Mouse (Mus musculus) liver, embryonic 16.5 days (tissue): ENCODE data around the gene Gm4922. TPM values are rescaled to one million over a fixed set of nuclear protein-coding genes. Genes with fewer than 3 reads are reported as not detected.
A peak's percentile ranks its signal among the peaks of the same experiment; 100 is the strongest.

Experiments used
- ATAC-seq: fragments of 200-750 bp; cut with Nextera tagmentation; 2 replicates; pipeline ENCODE4 v1.8.0; 2017; ENCODE audit warnings: low read depth, mild to moderate bottlenecking, moderate number of reproducible peaks, moderate library complexity
- H3K27ac ChIP-seq: fragments of 300-500 bp; sonication (generic); 2 replicates; pipeline ENCODE4 v1.5.1; 2014; ENCODE audit warnings: mild to moderate bottlenecking, low read length
- H3K27me3 ChIP-seq: fragments of 300-500 bp; sonication (generic); 2 replicates; pipeline ENCODE4 v1.6.1; 2014; ENCODE audit warnings: low read depth, low read length, mixed read lengths; ENCODE audit not compliant: control insufficient read depth, insufficient read depth
- H3K36me3 ChIP-seq: fragments of 300-500 bp; sonication (generic); 2 replicates; pipeline ENCODE4 v1.6.1; 2014; ENCODE audit warnings: mild to moderate bottlenecking; ENCODE audit not compliant: control insufficient read depth, insufficient read depth
- H3K4me1 ChIP-seq: fragments of 300-500 bp; sonication (generic); 2 replicates; pipeline ENCODE4 v1.6.1; 2014; ENCODE audit warnings: low read depth, low read length, mixed read lengths; ENCODE audit not compliant: control insufficient read depth
- H3K4me2 ChIP-seq: fragments of 300-500 bp; sonication (generic); 2 replicates; pipeline ENCODE4 v1.6.1; 2014; ENCODE audit warnings: low read depth, low read length, mixed read lengths
- H3K4me3 ChIP-seq: fragments of 300-500 bp; sonication (generic); 2 replicates; pipeline ENCODE4 v1.5.1; 2014; ENCODE audit warnings: low read depth, mild to moderate bottlenecking, low read length
- H3K9ac ChIP-seq: fragments of 300-500 bp; sonication (generic); 2 replicates; pipeline ENCODE4 v1.6.1; 2014; ENCODE audit warnings: low read depth, low read length
- H3K9me3 ChIP-seq: fragments of 300-500 bp; sonication (generic); replicated peaks from 2 replicates; pipeline ENCODE4 v1.6.1; 2016; ENCODE audit warnings: low read length; ENCODE audit not compliant: control insufficient read depth
- WGBS: fragments of 180-500 bp; shearing (Covaris S2); extraction: QIAGEN DNeasy Blood & Tissue Kit; methylation state at CpG from one replicate; pipeline ENCODE4 v1.1.7; 2014; ENCODE audit not compliant: insufficient replicate concordance; 5-methylcytosine and 5-hydroxymethylcytosine counted together
- polyA plus RNA-seq: library from polyadenylated mRNA; unstranded; fragments of >200 nt; fragmentation: Nextera tagmentation; extraction: Ambion mirVana; gene quantifications from 2 replicates; pipeline ENCODE4 v1.2.1, GENCODE M21; 2015

Gene Gm4922
- polyA plus RNA-seq, 1 experiment from 2014 or later: not detected

- no peaks in the 10 kb centered on the region for H3K4me1 ChIP-seq
- ATAC-seq: no peak
- no peak overlapping the region for H3K4me2 ChIP-seq
- no peaks in the 10 kb centered on the region for H3K36me3 ChIP-seq
- H3K27ac ChIP-seq: no peak overlapping the region
- no peaks in the 10 kb centered on the region for H3K27me3 ChIP-seq
- H3K4me3 ChIP-seq: no peak overlapping the region
- H3K9me3 ChIP-seq: no peaks in the 10 kb centered on the region
- 71% methylated on average over 2 of the region's 2 CpGs for WGBS
- no peak overlapping the region for H3K9ac ChIP-seq
Observed at GRCm38 (mm10) chr10:18811751-18812150, 25.2 kb upstream of the Gm4922 start.

- Histone ChIP-seq H3K36me3 (no peaks in the 10 kb centered on the region), H3K4me2 (no peak overlapping the region), H3K27me3 (no peaks in the 10 kb centered on the region), H3K9me3 (no peaks in the 10 kb centered on the region), H3K27ac (no peak overlapping the region), H3K9ac (no peak overlapping the region), H3K4me3 (no peak overlapping the region), H3K4me1 (no peaks in the 10 kb centered on the region)
- no peak for ATAC-seq
- WGBS: 69% methylated on average over 4 of the region's 4 CpGs
Observed at GRCm38 (mm10) chr10:18790063-18790462, 3.5 kb upstream of the Gm4922 start.

GRCm38 (mm10) chr10:18788601-18789000 lies 2.0 kb upstream of the Gm4922 start:
- Histone ChIP-seq H3K27ac (no peak overlapping the region), H3K4me2 (no peak overlapping the region), H3K36me3 (no peaks in the 10 kb centered on the region), H3K4me1 (no peaks in the 10 kb centered on the region), H3K27me3 (no peaks in the 10 kb centered on the region), H3K9ac (no peak overlapping the region), H3K4me3 (no peak overlapping the region), H3K9me3 (no peaks in the 10 kb centered on the region)
- ATAC-seq: no peak
- WGBS: 67% methylated on average over 1 of the region's 1 CpGs

- Histone ChIP-seq H3K27me3 (no peaks in the 10 kb centered on the region), H3K4me3 (no peak overlapping the region), H3K9me3 (no peaks in the 10 kb centered on the region), H3K36me3 (no peaks in the 10 kb centered on the region), H3K4me1 (no peaks in the 10 kb centered on the region), H3K4me2 (no peak overlapping the region), H3K27ac (no peak overlapping the region), H3K9ac (no peak overlapping the region)
- no peak for ATAC-seq
- WGBS: 52% methylated on average over 3 of the region's 3 CpGs
Observed at GRCm38 (mm10) chr10:18777546-18777945, 9.0 kb downstream of the Gm4922 start.

- Histone ChIP-seq H3K27ac (no peak overlapping the region), H3K4me1 (no peaks in the 10 kb centered on the region), H3K9me3 (no peaks in the 10 kb centered on the region), H3K36me3 (no peaks in the 10 kb centered on the region), H3K4me2 (no peak overlapping the region), H3K27me3 (no peaks in the 10 kb centered on the region), H3K9ac (no peak overlapping the region), H3K4me3 (no peak overlapping the region)
- WGBS: 44% methylated on average over 4 of the region's 4 CpGs
- no peak for ATAC-seq
Observed at GRCm38 (mm10) chr10:18772537-18773179, 13.9 kb downstream of the Gm4922 start.

- no peak overlapping the region for H3K4me3 ChIP-seq
- no peak overlapping the region for H3K27ac ChIP-seq
- H3K36me3 ChIP-seq: no peaks in the 10 kb centered on the region
- ATAC-seq: no peak
- H3K4me1 ChIP-seq: no peaks in the 10 kb centered on the region
- no peaks in the 10 kb centered on the region for H3K27me3 ChIP-seq
- H3K9me3 ChIP-seq: no peaks in the 10 kb centered on the region
- H3K4me2 ChIP-seq: no peak overlapping the region
- WGBS: 44% methylated on average over 5 of the region's 5 CpGs
- no peak overlapping the region for H3K9ac ChIP-seq
Observed at GRCm38 (mm10) chr10:18769909-18770308, 16.7 kb downstream of the Gm4922 start.

GRCm38 (mm10) chr10:18760241-18760640 lies 26.4 kb downstream of the Gm4922 start:
- H3K9me3 ChIP-seq: no peaks in the 10 kb centered on the region
- H3K36me3 ChIP-seq: no peaks in the 10 kb centered on the region
- H3K4me3 ChIP-seq: no peak overlapping the region
- no peaks in the 10 kb centered on the region for H3K4me1 ChIP-seq
- H3K4me2 ChIP-seq: no peak overlapping the region
- WGBS: 25% methylated on average over 2 of the region's 2 CpGs
- no peak overlapping the region for H3K27ac ChIP-seq
- H3K9ac ChIP-seq: no peak overlapping the region
- no peaks in the 10 kb centered on the region for H3K27me3 ChIP-seq
- ATAC-seq: no peak

- H3K9ac ChIP-seq: no peak overlapping the region
- no peaks in the 10 kb centered on the region for H3K27me3 ChIP-seq
- no peak overlapping the region for H3K4me3 ChIP-seq
- no peak overlapping the region for H3K4me2 ChIP-seq
- no peaks in the 10 kb centered on the region for H3K9me3 ChIP-seq
- H3K27ac ChIP-seq: no peak overlapping the region
- H3K4me1 ChIP-seq: no peaks in the 10 kb centered on the region
- H3K36me3 ChIP-seq: no peaks in the 10 kb centered on the region
- WGBS: 56% methylated on average over 4 of the region's 4 CpGs
- ATAC-seq: no peak
Observed at GRCm38 (mm10) chr10:18750057-18750456, 36.5 kb downstream of the Gm4922 start.

GRCm38 (mm10) chr10:18743286-18744142 lies 43.1 kb downstream of the Gm4922 start, which contains the start of gene Arfgef3:
Gene Arfgef3, minus strand, starts transcription at chr10:18743949.
- no peaks in the 10 kb centered on the region for H3K9me3 ChIP-seq
- peak within 1 kb of the TSS; percentile 54 for H3K4me2 ChIP-seq
- H3K27ac ChIP-seq: no peak within 1 kb of the TSS
- no peaks in the 10 kb centered on the region for H3K4me1 ChIP-seq
- H3K9ac ChIP-seq: 0 out of 2 replicates have a peak within 1 kb of the TSS, but pooled peaks have one; percentile 25
- no peaks in the 10 kb centered on the region for H3K36me3 ChIP-seq
- 3% methylated on average over 50 of the region's 50 CpGs for WGBS
- no peak for ATAC-seq
- H3K4me3 ChIP-seq: peak within 1 kb of the TSS; percentile 50
- peaks cover 9% of the 10 kb centered on the region for H3K27me3 ChIP-seq
